Mouse (Mus musculus) hindbrain, embryonic 14.5 days (tissue): Measurements from ENCODE around the gene Acss1. TPM values are rescaled to one million over a fixed set of nuclear protein-coding genes. Genes with fewer than 3 reads are reported as not detected.
A peak's percentile ranks its signal among the peaks of the same experiment; 100 is the strongest.

ENCODE experiments used
- ATAC-seq: fragments of 200-750 bp; cut with Nextera tagmentation; 2 replicates; pipeline ENCODE4 v1.8.0; 2017; ENCODE audit warnings: moderate number of reproducible peaks, mild to moderate bottlenecking, moderate TSS enrichment, moderate library complexity; ENCODE audit not compliant: low FRiP score
- DNase-seq: peaks from one replicate; pipeline ENCODE4 v3.0.0-alpha.2; 2015; ENCODE audit warnings: low spot score
- H3K27ac ChIP-seq: fragments of 300-500 bp; sonication (generic); 2 replicates; pipeline ENCODE4 v1.5.1; 2014; ENCODE audit warnings: mild to moderate bottlenecking, moderate library complexity
- H3K27me3 ChIP-seq: fragments of 300-500 bp; sonication (generic); 2 replicates; pipeline ENCODE4 v1.6.1; 2014; ENCODE audit warnings: mild to moderate bottlenecking, low read length, mixed read lengths; ENCODE audit not compliant: control insufficient read depth, insufficient read depth
- H3K36me3 ChIP-seq: fragments of 300-500 bp; sonication (generic); replicated peaks from 2 replicates; pipeline ENCODE4 v1.6.1; 2014; ENCODE audit not compliant: control insufficient read depth, insufficient read depth
- H3K4me1 ChIP-seq: fragments of 300-500 bp; sonication (generic); replicated peaks from 2 replicates; pipeline ENCODE4 v1.6.1; 2014; ENCODE audit warnings: antibody characterized with exemption, low read length, mixed read lengths; ENCODE audit not compliant: control insufficient read depth, insufficient read depth
- H3K4me2 ChIP-seq: fragments of 300-500 bp; sonication (generic); replicated peaks from 2 replicates; pipeline ENCODE4 v1.6.1; 2014; ENCODE audit warnings: mild to moderate bottlenecking, moderate library complexity
- H3K4me3 ChIP-seq: fragments of 300-500 bp; sonication (generic); replicated peaks from 2 replicates; pipeline ENCODE4 v1.5.1; 2014; ENCODE audit warnings: mild to moderate bottlenecking, low read length
- H3K9ac ChIP-seq: fragments of 300-500 bp; sonication (generic); 2 replicates; pipeline ENCODE4 v1.6.1; 2014
- H3K9me3 ChIP-seq: fragments of 300-500 bp; sonication (generic); 2 replicates; pipeline ENCODE4 v1.6.1; 2016; ENCODE audit warnings: low read length; ENCODE audit not compliant: control insufficient read depth
- WGBS: fragments of 180-500 bp; shearing (Covaris S2); extraction: QIAGEN DNeasy Blood & Tissue Kit; methylation state at CpG from one replicate; pipeline ENCODE4 v1.1.7; 2014; 5-methylcytosine and 5-hydroxymethylcytosine counted together
- polyA plus RNA-seq: library from polyadenylated mRNA; unstranded; fragments of >200 nt; fragmentation: Nextera tagmentation; extraction: Ambion mirVana; gene quantifications from 2 replicates; pipeline ENCODE4 v1.2.1, GENCODE M21; 2014

Acss1 gene
- polyA plus RNA-seq, 1 experiment from 2014 or later: 14.8 TPM

- H3K9me3 ChIP-seq: no peaks in the 10 kb centered on the region
- DNase-seq (no peak), ATAC-seq (no peak)
- 0 out of 2 replicates have a peak overlapping the region, but pooled peaks have one; percentile 87 for H3K9ac ChIP-seq
- peaks cover 10% of the 10 kb centered on the region for H3K4me1 ChIP-seq
- H3K36me3 ChIP-seq: no peaks in the 10 kb centered on the region
- peak overlapping the region; percentile 78 for H3K4me2 ChIP-seq
- H3K27ac ChIP-seq: no peak overlapping the region
- H3K27me3 ChIP-seq: no peaks in the 10 kb centered on the region
- H3K4me3 ChIP-seq: peak overlapping the region; percentile 82
- WGBS: 88% methylated on average over 1 of the region's 1 CpGs
Observed at GRCm38 (mm10) chr2:150607086-150607485, 61.2 kb downstream of the Acss1 start.

- Histone ChIP-seq H3K4me1 (peaks cover 10% of the 10 kb centered on the region), H3K9ac (no peak overlapping the region), H3K27ac (no peak overlapping the region), H3K36me3 (no peaks in the 10 kb centered on the region), H3K4me3 (no peak overlapping the region), H3K27me3 (no peaks in the 10 kb centered on the region), H3K9me3 (no peaks in the 10 kb centered on the region), H3K4me2 (no peak overlapping the region)
- WGBS: 87% methylated on average over 2 of the region's 2 CpGs
- ATAC-seq: no peak
- DNase-seq: no peak
Observed at GRCm38 (mm10) chr2:150604802-150605201, 63.5 kb downstream of the Acss1 start.

- peaks cover 5% of the 10 kb centered on the region; the same call in 1 of the 2 replicates for H3K36me3 ChIP-seq
- ATAC-seq (no peak), DNase-seq (no peak)
- no peak overlapping the region for H3K4me3 ChIP-seq
- no peak overlapping the region for H3K4me2 ChIP-seq
- no peak overlapping the region for H3K27ac ChIP-seq
- peaks cover 3% of the 10 kb centered on the region for H3K4me1 ChIP-seq
- H3K9me3 ChIP-seq: no peaks in the 10 kb centered on the region
- H3K9ac ChIP-seq: no peak overlapping the region
- 88% methylated on average over 2 of the region's 2 CpGs for WGBS
- H3K27me3 ChIP-seq: no peaks in the 10 kb centered on the region
Observed at GRCm38 (mm10) chr2:150602166-150602565, 66.1 kb downstream of the Acss1 start.

GRCm38 (mm10) chr2:150600263-150600662, 68.0 kb downstream of the Acss1 start:
- Histone ChIP-seq H3K4me3 (no peak overlapping the region), H3K9me3 (no peaks in the 10 kb centered on the region), H3K27me3 (no peaks in the 10 kb centered on the region), H3K27ac (no peak overlapping the region), H3K4me2 (no peak overlapping the region), H3K36me3 (peaks cover 5% of the 10 kb centered on the region; the same call in 1 of the 2 replicates), H3K4me1 (no peaks in the 10 kb centered on the region), H3K9ac (no peak overlapping the region)
- DNase-seq (no peak), ATAC-seq (no peak)
- WGBS: 95% methylated on average over 2 of the region's 2 CpGs

- Histone ChIP-seq H3K9me3 (no peaks in the 10 kb centered on the region), H3K27me3 (no peaks in the 10 kb centered on the region), H3K4me1 (no peaks in the 10 kb centered on the region), H3K9ac (no peak overlapping the region), H3K36me3 (peaks cover 31% of the 10 kb centered on the region), H3K4me2 (no peak overlapping the region), H3K27ac (no peak overlapping the region), H3K4me3 (no peak overlapping the region)
- DNase-seq (no peak), ATAC-seq (no peak)
- 86% methylated on average over 3 of the region's 3 CpGs for WGBS
Observed at GRCm38 (mm10) chr2:150595411-150596190, 72.7 kb downstream of the Acss1 start.

- H3K27me3 ChIP-seq: no peaks in the 10 kb centered on the region
- no peak overlapping the region for H3K4me2 ChIP-seq
- no peaks in the 10 kb centered on the region for H3K9me3 ChIP-seq
- DNase-seq (no peak), ATAC-seq (no peak)
- H3K9ac ChIP-seq: no peak overlapping the region
- 82% methylated on average over 11 of the region's 11 CpGs for WGBS
- H3K4me1 ChIP-seq: no peaks in the 10 kb centered on the region
- no peak overlapping the region for H3K27ac ChIP-seq
- peaks cover 82% of the 10 kb centered on the region for H3K36me3 ChIP-seq
- H3K4me3 ChIP-seq: no peak overlapping the region
Observed at GRCm38 (mm10) chr2:150589076-150589475, 79.2 kb downstream of the Acss1 start.

- Histone ChIP-seq H3K4me2 (no peak overlapping the region), H3K36me3 (peaks cover 29% of the 10 kb centered on the region), H3K4me1 (no peaks in the 10 kb centered on the region), H3K27ac (no peak overlapping the region), H3K9me3 (no peaks in the 10 kb centered on the region), H3K4me3 (no peak overlapping the region), H3K27me3 (no peaks in the 10 kb centered on the region), H3K9ac (no peak overlapping the region)
- 96% methylated on average over 1 of the region's 1 CpGs for WGBS
- DNase-seq (no peak), ATAC-seq (no peak)
Observed at GRCm38 (mm10) chr2:150579628-150580027, 88.7 kb downstream of the Acss1 start.

- Histone ChIP-seq H3K36me3 (peaks cover 18% of the 10 kb centered on the region), H3K9me3 (no peaks in the 10 kb centered on the region), H3K4me2 (no peak overlapping the region), H3K9ac (no peak overlapping the region), H3K4me3 (no peak overlapping the region), H3K27me3 (no peaks in the 10 kb centered on the region), H3K4me1 (no peaks in the 10 kb centered on the region), H3K27ac (no peak overlapping the region)
- ATAC-seq: no peak
- DNase-seq: no peak
- 88% methylated on average over 5 of the region's 5 CpGs for WGBS
Observed at GRCm38 (mm10) chr2:150578603-150579002, 89.7 kb downstream of the Acss1 start.

GRCm38 (mm10) chr2:150576256-150576655, 92.0 kb downstream of the Acss1 start:
- H3K4me2 ChIP-seq: no peak overlapping the region
- DNase-seq (no peak), ATAC-seq (no peak)
- no peaks in the 10 kb centered on the region for H3K9me3 ChIP-seq
- H3K4me3 ChIP-seq: no peak overlapping the region
- H3K27ac ChIP-seq: no peak overlapping the region
- no peaks in the 10 kb centered on the region for H3K27me3 ChIP-seq
- no peaks in the 10 kb centered on the region for H3K4me1 ChIP-seq
- H3K36me3 ChIP-seq: peaks cover 5% of the 10 kb centered on the region; the same call in 1 of the 2 replicates
- H3K9ac ChIP-seq: no peak overlapping the region
- WGBS: 95% methylated on average over 1 of the region's 1 CpGs
